Mouse (Mus musculus): ENCODE results near the gene Nbeal2.

Gene Nbeal2

DNA sequence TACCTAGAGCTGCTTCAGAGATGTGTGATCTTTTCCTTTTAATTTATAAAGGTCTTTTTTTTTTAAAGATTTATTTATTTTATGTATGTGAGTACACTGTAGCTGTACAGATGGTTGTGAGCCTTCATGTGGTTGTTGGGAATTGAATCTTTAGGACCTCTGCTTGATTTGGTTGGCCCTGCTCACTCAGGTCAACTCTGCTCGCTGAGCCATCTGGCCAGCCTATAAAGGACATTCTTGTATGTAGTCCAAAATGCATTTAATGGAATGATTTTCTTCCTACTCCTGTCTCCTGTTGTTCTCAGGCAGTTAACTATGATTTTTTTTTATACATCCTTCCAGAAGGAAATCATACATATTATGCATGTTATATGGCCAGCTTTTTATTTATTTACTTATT lies 70.4 kb downstream of the Nbeal2 start:
- no peak for DNase-seq (ENCODE audit: low spot score in 2 of 2)

DNA sequence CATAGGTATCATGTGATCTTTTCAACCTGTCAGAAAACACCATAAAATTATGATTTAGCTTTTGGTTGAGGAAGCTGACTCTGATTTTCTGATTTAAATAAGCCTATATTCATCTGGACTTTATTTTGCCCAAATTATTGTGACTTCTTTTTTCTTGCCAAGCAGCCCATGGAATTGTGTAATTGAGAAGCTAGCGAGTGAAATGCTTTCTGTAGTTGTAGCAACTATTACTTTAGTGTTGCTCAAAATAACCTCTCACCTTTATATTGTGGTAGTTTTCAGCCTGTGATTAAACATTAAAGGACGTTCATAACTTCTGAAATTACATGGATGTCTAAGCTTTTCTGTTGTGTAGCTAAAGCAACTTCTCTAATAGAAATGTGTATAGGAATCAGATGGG lies 71.8 kb downstream of the Nbeal2 start:
- no peak for DNase-seq (ENCODE audit: low spot score in 2 of 2)

All from spleen, postnatal 14 days (tissue).